Mouse (Mus musculus): Measurements from ENCODE around the gene Gnai2.

The Gnai2 gene

DNA sequence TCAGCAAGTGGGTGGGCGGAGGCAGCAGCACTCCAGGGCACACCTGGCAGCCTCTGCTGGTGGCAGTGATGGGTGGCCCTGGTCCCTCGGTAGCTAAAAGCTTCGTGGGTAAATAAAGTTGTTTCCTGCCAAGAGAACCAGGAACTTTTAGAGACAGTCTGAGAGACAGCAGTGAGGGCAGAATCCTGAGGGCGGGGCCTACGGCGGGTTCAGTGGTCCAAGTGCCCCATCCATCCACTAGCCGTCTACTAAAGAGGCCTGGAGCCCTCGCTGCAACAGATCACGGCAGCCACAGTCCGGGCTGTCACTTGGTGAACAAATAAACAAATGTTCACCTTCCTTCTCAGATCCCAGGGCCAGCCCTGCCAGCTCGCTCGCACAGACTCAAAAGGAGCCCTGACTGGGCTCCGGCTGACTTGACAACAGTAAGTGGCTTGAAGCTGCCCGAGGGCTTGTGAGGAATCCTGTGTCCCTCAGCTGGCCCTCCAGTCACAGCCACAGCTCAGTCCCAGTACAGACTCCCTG is 5.2 kb downstream of the Gnai2 start:
- peak; percentile 52 for DNase-seq

DNA sequence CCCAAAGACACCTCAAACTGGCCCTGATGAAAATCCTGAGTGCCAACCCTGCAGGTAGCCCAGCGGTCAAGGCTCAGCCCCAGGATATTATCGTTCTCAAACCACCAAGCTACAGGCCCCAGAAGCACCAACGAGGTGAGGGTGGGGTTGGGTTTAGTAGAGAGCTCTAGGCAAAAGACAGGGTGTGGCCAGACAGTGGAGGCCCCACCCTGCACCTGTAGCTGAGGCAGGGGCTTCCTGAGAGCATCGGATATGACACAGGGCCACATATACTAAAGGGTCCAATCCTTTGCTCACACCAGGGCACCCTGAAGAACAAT is 5.8 kb downstream of the Gnai2 start:
- DNase-seq = no peak

DNA sequence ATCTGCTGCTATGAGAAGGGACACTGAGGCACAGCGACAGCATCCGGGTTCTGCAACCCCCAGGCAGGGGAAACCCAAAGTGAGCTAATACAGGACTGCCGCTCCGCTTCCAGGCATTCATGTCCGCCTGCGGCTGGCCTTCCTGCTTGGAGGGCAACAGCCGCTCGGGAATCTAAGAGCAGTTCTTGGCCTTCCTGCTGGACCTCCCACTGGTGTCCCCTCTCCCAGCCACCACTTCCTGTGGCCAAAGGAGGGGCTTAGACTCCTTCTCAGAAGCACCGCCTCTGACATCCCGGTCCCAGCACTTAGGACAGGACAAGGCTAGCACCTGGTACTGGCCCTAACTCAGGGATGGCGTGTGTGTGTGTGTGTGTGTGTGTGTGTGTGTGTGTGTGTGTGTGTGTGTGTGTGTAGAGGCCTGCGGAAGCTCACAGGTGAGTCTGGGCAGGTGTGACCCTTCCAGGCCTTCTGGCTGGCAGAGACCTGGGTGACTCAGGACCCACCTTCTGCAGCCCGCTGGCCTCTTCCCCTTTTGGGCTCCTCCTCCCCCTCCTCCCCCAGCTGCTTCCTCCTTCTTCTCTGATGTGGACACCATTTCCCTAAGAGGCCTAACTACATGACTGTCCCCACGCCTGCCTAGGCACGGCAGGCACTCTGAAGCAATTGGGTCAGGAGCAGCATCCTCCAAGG is 6.3 kb downstream of the Gnai2 start:
- peak; percentile 83 for DNase-seq

DNA sequence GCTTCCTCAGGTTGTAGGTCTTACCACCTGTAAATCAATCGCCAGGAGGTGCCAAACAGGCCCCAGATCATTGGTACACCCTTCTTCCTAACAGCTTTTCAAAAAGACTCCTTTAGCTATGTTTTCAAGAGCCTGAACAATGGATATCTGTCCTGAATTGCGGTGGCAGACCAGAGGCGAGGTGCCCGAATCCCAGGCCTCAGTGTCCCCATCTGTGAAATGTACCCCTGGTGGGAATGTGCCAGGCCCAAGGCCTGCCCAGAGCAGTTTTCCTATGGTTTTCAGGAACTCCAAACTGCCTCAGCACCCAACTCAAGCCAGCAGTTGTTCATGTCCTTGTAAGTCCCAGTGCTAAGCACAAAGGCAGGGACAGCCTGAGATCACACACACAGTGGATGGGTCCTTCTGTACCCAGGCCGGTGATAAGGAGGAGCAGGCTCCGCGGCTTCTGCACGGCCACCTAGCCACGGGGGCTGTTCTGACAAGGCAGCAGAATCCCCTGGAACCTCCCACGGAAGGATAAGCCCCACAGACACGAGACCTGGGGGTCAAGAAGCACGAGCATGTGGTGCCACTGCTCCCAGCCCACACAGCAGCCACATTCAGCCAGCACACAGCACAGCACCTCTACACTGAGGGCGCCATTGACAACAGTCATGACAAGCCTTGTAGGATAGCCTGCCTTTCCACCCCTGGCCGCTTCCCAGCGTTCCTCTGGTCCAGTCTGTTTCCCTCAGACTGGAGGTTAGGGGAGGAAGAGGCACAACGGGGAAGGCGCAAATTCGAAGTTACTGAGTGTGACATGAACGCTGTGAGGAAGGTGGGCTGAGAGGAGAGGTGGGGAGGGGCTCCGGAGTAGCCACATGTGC is 7.5 kb downstream of the Gnai2 start:
- no peak for DNase-seq

DNA sequence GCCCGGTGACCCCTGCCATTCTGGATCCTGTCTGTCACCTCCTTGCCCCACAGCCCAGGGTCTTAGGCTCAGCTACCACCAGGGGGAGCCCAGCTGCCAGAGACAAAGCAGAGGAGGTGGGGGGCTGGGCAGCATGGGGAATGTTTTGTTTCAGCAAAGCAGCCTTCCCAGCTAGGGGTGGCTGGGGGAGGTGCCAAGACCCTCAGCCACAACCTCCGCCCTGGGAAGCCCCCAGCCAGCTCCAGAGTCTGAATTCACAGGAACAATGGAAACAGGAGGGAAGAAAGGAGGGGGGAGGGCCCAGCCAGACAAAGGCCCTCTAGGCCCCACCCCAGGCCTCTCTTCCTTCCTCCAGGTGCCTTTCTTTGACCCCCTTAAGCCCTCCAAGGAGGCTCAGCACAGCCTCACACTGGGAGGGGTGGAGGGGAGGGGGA is 8.3 kb downstream of the Gnai2 start:
- peak; percentile 96 for DNase-seq

DNA sequence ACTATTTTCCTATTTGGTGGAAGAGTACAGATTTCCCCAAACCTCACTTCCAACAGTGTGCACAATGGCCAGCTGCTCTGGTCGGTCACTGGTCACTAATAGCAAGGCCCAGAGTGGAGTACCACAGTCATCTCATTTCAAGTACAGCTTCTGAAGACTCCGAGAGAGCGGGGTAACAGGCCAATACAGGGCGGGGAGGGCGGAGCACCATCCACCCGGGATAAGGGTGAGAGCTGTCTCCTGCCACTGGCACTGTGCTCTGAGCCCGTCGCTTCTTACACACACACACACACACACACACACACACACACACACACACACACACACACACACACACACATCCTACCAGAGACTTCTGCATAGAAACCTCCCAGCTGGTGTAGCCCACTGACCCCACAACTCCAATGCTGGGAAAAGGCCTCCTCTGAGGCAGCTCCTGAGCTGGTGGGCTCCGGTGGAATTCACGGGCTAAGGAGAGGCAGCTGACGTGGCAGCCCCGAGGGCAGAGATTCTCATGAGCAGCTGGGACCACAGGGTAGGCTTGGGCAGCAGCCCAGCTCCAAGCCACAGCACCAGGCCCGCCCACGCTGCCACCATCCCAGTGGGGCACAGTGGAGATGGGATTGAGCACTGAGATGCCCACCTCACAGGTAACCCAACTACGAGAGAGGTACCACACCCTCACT is 8.9 kb downstream of the Gnai2 start:
- peak; percentile 44 for DNase-seq

DNA sequence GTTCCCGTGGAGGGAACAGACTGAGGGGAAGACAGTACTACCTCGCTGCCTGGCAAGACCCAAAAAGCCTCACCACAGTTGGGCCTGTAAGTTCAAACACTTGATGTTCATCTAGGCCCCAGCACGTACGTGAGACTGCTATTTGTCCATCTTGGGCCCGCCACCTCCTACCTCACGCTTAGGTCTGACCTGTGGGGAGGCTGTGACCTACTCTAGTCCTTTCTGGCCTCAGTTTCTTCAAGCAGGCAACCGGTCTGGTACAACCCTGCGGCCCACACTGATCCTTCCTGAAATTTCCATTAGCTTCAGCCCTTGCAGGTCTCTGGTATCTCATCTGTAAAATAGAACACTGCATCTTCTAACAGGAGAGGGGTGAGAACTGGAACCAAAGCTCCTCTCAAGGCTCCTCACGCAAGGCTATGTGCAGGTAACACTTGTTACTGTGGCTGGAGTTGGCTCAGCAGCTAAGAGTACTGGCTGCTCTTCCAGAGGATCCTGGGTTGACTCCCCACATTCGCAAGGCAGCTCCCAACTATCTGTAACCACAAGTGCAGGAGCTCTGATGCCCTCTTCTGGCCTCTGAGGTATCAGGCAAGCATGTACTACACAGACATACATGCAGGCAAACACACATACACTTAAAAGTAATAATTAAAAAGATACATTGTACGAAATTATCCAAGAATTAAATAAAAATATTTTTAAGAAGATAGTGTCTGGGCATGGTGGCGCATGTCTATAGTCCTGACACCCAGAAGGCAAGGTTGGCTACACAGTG is 9.6 kb downstream of the Gnai2 start:
- no peak for DNase-seq

DNA sequence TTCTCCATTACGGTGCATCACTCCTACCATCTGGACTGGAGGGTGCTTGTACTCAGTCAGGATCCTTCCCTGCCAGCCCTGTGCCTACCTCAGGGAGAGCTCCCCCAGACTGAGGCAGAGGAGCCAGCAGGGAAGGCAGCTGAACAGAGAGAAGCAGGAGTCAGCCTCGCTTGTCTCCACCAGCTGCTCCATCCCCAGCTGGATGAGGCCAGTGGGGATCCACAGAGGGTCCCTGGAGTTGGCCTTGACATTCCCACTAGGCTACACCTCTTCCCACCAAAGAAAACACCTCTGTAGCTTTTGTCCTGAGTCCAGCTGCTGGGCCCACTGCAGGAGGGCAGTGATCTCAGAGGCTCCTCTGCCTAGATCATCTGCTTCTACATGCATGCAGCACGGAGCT is 10.2 kb downstream of the Gnai2 start:
- no peak for DNase-seq

DNA sequence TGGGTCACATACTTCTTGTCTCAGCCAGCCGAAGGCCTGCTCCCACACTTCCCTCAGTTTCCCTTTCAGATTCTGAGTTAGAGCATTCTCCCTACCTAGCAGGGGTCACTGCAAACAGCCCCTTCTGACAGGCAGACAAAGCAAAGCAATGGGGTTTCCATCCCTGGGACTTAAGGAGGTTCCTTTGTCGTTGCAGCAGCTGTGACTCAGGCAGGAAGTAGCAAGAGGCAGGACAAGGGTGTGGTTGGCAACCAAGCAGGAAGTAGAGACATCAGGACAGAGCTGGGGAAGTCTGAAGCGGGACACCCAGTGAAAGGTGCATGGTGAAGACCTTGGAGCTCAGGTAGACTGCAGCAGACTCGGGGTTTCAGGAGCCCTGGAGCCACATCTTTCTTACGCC is 10.6 kb downstream of the Gnai2 start:
- DNase-seq = peak; percentile 68

DNA sequence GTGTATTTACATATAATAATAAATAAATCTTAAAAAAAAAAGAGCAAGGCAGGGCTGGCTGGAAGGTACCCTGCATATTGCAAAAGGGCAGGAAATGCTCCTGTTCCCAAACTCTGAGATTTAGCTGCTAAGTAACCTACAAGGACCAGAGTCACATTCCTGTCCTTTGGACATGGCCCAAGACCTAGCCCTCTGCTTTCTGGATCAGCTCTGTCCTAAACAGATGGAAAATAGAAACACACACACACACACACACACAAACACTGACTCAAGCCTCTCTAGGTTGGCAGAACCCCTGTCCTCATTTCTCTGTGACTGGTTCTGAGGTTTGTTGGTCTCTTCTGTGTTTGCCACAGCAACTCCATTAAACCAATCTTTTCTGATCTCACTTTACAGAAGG is 14.2 kb downstream of the Gnai2 start:
- DNase-seq = peak; percentile 69

DNA sequence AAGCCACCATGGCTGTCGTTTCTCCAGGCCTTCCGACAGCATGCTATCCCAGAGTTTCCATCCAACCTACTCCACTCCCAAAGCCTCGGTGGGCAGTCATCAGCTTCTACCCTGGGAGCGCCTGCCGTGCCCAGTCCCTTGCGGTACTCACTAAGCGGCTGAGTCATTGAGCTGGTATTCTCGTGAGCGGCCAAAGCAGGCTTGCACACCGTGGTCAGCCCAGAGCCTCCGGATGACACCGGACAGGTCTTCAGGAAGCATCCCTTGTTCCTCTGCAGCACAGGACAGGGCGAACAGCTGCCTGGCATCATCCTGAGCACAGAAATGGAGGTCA is 15.7 kb downstream of the Gnai2 start:
- DNase-seq = no peak

DNA sequence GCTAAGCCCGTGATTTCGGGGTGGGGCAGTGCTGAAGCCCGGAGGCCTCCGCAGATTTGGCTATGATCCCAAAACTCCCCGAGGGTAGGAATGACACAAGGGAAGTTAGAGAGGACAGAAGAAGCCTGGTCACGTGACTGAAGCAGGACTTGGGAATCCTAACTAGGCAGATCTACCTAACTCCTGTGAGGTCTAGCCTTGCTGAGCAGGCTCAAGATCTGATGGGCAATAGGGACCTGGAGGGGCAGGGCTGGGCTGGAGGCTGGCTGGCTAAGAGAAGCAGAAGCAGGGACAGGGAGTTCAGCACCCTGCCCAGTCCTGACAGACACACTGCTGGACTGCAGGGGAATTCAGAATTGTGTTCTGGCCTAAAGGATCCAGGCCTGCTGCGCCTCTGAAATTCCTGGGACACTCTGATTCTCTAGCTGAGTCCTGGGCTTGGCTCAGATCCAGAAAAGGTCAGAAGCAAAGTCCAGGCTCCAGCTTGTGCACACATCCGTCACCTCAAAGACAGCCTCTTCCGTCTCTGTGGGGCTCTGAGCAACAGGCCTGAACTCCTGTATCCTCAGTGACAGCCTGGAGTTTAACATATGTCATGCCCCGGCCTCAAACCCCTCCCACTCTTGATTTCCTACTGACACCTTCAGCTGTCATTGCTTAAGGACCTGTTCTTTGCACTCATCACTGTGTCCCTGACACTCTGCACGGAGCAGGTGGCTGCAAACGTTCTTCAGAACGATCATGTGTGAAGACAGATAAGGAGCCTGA is 16.2 kb downstream of the Gnai2 start:
- peak; percentile 86 for DNase-seq

DNA sequence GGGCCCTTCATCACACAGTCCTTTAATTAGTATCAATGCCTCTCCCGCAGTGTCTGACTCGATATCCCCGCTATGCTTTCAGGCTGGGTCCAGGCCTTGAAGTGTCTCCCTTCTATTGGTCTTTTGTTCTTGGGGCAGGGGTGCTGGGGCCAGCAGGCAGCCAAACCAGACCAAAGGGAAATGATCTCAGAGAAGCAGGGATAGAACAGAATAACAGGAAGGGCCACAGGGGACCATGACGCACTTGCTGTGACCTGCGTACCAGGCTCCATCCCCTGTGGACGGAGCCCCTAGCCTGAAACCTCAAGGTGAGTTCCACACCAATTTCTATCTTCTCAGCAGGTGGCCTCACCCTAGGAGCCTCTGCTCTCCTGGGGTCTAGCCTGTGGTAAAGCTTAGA is 17.1 kb downstream of the Gnai2 start:
- DNase-seq = no peak

DNA sequence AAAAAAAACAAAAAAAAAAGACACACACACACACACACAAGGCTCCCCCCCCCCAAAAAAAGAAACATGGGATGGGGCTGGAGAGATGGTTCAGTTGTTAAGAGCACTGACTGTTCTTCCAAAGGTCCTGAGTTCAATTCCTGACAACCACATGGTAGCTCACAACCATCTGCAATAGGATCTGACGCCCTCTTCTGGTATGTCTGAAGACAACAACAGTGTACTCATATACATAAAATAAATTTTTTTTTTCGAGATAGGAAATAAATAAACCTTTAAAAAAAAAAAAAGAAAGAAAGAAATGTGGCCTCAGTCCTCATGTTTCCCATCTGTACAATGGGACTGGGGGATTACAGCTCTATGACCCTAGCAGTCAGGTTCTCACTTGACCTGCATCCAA is 17.7 kb downstream of the Gnai2 start:
- no peak for DNase-seq

DNA sequence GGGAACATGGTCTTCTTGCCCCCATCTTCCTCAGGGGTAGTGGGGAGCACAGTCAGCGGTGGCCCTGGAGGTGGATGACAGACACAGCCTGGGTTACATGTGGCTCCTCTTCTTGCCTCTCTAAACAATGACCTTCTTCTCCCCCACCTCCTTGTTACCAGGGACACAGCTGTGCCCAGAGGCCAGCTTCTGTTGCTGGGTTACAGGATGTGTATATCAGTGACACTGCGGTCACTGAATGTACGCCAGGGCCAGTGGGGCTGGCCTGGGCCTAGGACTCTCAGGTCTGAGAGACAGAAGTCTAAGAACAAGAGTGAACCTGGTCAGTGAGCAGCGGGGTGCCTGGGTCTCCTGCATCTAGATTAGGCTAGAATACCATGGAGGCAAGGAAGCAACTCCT is 20.1 kb downstream of the Gnai2 start:
- no peak for DNase-seq

DNA sequence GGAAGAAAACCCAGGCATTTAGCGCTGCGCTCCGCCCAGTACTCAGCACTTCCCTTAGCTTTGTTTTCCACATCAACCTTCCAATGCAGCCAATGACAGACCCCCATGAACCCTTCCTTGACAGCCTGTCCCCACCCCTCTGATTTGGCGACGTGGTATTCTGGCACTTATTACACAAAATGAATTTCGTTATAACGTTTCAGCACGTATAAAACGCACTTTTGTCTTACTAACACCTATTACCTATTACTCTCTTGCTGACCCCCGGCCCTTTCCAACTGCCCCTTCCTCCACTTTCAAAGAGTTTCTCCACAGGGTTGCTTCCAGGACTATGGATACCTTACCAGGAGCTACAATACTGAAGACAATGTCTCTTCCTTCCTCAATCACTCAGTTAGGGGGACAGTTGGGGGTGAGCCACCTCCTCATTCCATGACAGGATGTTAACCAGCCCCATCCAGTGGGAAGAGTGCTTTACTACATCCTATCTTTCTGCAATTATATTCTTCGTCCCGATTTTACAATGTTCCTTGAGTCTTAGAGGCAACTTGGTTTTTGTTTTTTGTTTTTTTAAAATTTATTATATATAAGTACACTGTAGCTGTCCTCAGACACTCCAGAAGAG is 22.1 kb downstream of the Gnai2 start:
- DNase-seq = peak; percentile 79

DNA sequence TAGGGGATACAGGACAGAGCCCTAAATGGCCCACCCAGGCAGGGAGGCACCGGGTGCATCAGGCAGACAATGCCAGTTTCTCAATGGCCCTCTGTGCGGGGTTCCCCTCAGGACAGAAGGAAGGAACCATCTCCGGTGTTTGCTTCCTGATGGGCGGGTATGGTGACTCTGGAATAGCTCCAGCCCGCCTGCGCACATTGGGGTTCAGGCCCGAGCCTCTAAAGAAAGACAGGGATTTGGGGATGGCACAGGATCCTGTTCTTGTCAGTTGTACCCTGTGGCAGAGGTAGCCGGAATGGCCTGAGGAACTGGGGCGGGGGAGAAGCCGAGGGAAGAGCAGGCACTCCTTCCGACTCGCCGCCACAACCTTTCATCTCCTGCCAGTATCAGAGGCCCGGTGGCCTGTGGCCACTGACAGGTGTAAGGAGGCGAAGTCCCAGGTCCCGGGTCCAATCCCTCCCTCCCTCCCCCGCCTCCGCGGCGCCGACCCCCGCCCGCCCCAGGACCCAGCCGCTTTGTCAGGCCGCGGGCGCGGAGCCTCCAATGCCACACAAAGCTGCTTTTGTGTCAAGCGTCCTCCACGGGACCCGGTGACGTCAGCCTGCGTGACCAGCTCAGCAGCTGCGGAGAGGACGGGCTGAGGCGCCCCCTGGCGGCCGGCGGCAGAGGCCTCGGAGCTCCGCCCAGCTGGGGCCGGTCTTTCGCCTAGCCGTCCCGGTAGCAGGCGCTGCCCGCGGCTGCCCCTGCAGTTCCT is 22.8 kb downstream of the Gnai2 start:
- DNase-seq = peak; percentile 99

DNA sequence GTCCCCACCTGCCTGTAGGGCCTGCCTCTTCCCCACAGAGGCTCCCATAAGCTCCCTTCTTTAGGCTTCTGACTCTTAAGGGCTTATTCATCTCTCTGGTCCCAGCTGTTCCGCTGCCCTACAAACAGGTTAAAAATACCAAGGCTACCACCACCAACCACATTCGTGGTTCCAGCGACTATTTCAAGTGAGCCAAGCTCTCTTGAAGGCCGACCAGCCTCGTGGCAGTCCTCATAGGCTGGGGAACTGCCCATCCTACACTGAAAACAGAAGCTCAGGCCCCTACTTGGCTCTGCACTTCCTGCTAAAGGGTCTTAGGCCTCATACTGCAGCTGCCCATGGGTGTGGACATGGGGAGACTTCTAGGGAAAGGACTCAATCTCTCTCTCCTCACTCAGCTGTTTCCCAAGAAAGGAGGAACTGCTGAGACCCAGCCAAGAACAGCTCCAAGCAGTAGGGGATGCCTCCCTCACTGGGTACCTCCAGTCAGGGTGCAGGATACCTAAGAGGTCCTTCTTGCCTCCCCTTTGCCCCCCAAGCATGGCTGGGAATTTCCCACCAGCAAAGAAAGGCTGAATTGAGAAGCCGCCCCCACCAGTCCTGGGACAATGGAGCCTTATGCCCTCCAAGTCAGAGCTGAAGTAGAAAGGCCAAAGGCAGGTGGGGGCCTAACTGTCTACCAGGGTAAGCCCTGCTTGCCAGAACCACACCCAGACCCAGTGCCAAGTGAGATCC is 23.5 kb downstream of the Gnai2 start:
- no peak for DNase-seq

DNA sequence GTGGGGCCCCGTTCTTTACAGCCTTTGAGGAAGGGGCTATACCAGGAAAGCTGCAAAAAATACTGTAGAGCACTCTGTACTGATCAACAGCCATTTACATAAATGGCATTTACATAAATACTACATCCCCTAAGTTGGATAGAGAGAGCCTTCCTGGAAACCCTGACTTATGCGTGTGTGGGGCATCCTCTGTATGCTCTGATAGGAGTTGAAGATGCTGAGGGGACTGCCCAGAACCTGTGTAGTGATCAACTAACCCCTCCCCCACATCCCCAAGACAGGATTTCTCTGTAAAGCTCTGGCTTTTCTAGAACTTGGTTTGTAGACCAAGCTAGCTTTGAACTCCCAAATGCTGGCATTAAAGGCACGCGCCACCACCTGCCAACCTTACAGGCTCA is 25.7 kb downstream of the Gnai2 start:
- no peak for DNase-seq

DNA sequence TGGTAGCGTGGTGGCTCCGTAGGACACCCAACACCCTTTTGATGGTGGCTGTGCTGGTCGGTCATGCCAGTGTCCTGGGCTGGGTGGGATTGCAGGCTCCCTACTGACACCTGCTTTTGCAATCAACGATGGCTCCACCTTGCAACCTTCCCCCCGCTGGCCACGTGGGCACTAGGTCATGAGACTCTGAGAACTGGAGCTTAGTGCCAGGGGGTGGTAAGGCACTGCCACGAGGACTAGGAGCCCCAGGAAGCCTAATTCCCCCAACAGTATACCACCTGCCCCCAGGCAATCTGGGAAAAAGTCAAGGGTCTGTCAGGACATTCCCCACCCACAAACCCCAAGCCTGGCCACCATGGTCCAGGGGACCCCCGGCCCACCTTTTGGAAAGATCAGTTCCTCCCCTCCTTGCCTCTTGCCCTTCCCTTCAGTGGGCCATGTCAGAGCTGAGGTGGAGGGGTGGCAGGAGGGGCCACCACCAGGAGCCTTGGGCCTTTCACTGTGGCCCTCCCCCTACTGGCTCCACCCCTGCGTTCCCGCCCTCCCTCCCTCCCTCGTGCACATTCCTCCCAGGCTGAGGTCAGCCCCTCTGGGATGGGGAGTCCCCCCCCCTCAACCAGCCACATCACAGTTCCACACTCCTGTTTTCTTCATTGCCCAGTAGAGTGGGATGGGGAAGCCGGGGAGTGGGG is 26.3 kb downstream of the Gnai2 start, which contains the start of gene Sema3b:
Gene Sema3b, minus strand, starts transcription at position 489 of the 692 bp plus-strand sequence.
- peak; percentile 67 for DNase-seq

Measured in lung, postnatal 10 days (tissue).